Mouse (Mus musculus) right cerebral cortex, adult 2 months (tissue): ENCODE data around the gene Gm6614.
A peak's percentile ranks its signal among the peaks of the same experiment; 100 is the strongest.
"Not testable (repeated sequence)": the region's sequence is repeated elsewhere in the genome, so short reads cannot be mapped to it uniquely, and the experiment has no call there.

Experiments
- DNase-seq, 2 experiments: peaks; one replicate each; pipeline ENCODE4 v3.0.0; 2021 to 2022; ENCODE audit warnings: low spot score in 2 of 2

Gene Gm6614

GRCm38 (mm10) chr6:142011364-142011955, at the start of gene Gm6614:
Gene Gm6614, minus strand, starts transcription at chr6:142011414.
- no peak for DNase-seq

- DNase-seq, result not testable (repeated sequence)
These were observed 47.1 kb upstream of the Gm6614 start for GRCm38 (mm10) chr6:142058281-142058680.

- DNase-seq, result no peak
These were observed 36.5 kb upstream of the Gm6614 start for GRCm38 (mm10) chr6:142047689-142048088.

- no peak for DNase-seq
These were observed 34.5 kb upstream of the Gm6614 start for GRCm38 (mm10) chr6:142045746-142046145.

- DNase-seq, result no peak
These were observed 30.7 kb upstream of the Gm6614 start for GRCm38 (mm10) chr6:142041896-142042295.

GRCm38 (mm10) chr6:142040306-142041175, 29.3 kb upstream of the Gm6614 start:
- DNase-seq, result peak; percentile 40 to 54

GRCm38 (mm10) chr6:142035771-142036170, 24.6 kb upstream of the Gm6614 start:
- DNase-seq, result no peak

- DNase-seq, result no peak
These were observed 10.5 kb upstream of the Gm6614 start for GRCm38 (mm10) chr6:142021671-142022070.

GRCm38 (mm10) chr6:141986772-141987171, 24.4 kb downstream of the Gm6614 start:
- no peak for DNase-seq

GRCm38 (mm10) chr6:141984644-141985043, 26.6 kb downstream of the Gm6614 start:
- DNase-seq, result no peak

GRCm38 (mm10) chr6:141962420-141962819, 48.8 kb downstream of the Gm6614 start:
- no peak for DNase-seq

- no peak for DNase-seq
These were observed 49.4 kb downstream of the Gm6614 start for GRCm38 (mm10) chr6:141961861-141962260.

- DNase-seq, result no peak
These were observed 50.7 kb downstream of the Gm6614 start for GRCm38 (mm10) chr6:141960482-141960881.

- no peak for DNase-seq
These were observed 64.4 kb downstream of the Gm6614 start, which contains the start of gene Slco1a1 for GRCm38 (mm10) chr6:141946862-141947261. Gene Slco1a1, minus strand, starts transcription at chr6:141946962.

GRCm38 (mm10) chr6:141940451-141940850, 70.8 kb downstream of the Gm6614 start:
- no peak for DNase-seq
